Mouse (Mus musculus) layer of hippocampus, adult 18-20 months (tissue): ENCODE measurements at regions not wholly inside any gene's neighbourhood (a gene's known extent, or its start where the extent isn't known, plus 50 kb on each side); places are given as distances from the start of the nearest gene placed in this dataset.

Source experiments
- DNase-seq, 2 experiments: peaks; one replicate each; pipeline ENCODE4 v3.0.0; 2022; ENCODE audit warnings: low spot score in 2 of 2

DNA sequence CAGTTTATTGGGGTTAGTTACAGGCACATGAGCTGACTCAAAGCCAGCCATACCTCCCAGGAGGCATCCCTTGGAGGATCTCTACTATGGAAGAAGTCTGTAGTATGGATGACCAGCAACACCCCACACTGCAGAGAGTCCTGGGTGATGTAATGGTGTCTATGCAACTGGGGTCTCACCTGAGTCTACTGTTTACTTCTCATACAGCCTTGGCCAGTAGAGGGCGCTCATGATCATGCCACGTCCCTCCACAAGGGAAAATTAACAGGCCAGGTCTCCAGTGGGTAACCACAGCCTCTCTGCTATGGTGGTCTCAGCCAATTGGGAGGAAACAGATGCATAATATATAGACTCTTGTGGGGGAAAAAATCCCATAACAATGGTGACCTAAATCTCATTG, 111.7 kb downstream of the Cdh26 start:
- DNase-seq = peak in 1 of 2 experiments; percentile 67

DNA sequence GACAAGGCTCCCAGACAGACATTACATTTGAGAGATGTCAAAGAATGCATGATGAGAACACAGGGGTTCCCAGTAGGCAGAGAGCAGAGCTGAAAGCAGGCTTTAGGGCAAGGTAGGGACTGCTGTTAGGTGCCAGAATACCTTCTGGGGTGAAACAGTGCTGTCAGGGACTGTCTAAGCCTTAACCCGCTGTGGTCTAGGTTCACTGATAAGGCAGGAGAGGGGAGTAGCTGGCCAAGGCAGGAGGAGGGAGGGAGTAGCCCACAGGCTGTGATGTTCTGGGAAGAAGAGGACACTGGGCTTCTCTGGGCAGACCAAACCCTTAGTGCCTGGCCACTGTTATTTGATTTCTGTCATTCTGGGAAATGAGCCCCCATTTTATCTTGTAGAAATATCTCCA, 114.1 kb downstream of the Cdh26 start:
- DNase-seq = no peak

DNA sequence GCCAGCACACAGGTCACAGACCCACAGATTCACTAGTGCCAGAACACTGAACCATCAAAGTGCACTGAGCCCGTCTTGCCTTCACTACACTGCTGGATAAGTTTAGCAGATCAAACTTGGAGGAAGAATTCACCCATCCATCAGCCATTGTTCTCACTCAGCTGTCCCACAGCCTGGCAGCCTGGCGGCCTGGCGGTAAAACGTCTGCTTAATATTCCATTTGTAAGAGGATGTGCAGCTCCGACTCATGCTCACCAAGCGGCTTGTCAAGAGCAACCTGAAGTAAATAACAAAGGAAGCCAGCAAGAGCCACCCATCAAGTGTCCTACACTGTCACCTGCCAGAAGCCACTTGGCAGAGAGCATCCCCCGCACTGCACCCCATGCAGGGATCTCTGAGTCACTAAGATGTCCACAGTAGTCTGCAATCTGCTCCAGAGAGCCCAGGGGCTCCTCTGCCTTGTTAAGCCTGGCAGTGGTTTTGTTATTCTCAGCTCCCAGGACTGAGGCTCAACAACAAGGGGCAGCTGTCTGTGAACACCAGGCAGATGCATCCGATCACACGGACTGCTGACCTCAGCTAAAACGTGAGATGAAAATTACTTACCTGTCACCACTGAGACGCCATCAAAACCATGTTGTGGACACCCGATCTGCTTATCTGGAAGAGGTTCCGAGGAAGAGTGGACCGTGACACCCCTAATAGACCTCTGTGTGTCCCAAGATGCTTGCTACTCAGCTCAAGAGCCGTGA, 115.4 kb downstream of the Cdh26 start:
- DNase-seq = no peak

DNA sequence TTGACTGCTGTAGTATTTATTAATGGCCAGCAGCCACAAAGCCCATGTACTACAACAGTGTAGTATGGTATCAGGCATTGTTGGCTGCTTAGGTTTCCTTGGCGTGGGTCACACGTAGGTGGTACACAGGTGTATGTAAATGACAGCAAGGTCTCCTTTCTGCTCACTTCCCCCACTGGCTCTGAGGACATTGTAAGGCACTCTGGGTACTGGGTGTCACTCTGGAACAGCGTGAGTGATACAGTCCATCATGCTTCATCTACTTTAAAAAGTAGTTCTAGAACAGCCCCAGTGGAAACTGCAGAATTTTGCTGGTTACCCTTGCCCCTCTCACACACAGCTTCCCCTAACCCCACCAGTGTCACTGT, 116.0 kb downstream of the Cdh26 start:
- no peak for DNase-seq

DNA sequence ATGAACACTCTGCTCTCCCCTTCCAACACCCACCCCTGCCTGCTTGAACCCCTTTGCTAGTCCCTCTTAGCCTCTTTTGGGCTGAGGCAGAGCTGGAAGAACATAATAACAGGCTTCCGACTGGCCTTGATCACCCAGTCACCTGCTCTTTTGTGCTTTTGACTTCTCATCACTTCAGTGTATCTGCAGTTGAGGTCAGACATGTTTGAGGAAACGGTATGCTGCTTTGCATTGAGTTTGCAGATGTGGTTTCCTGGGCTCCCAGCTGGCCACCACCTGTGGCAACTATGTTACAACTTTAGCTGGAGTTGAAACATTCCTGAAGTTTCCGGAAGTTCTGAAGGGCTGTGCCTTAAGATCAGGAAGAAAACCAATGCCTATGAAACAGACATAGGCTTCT, 116.6 kb downstream of the Cdh26 start:
- no peak for DNase-seq

DNA sequence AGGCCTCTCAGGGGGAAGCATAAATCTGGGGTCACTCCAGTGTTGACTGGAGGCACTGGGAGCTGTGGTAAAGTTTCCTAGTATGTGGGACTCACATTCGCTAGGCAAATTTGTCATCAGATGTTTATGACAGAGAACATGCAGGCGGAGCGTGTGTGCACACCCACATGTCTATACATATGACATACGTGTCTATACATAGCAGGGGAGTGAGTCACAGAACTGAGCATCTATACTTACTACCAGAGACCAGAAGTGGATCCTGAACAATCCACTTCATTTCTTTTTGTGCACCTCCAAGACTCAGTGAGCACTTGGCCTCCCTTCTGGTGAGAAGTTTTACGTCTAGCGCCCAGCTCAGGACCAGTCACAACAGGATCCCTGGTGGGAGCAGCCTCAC, 118.6 kb downstream of the Cdh26 start:
- no peak for DNase-seq

DNA sequence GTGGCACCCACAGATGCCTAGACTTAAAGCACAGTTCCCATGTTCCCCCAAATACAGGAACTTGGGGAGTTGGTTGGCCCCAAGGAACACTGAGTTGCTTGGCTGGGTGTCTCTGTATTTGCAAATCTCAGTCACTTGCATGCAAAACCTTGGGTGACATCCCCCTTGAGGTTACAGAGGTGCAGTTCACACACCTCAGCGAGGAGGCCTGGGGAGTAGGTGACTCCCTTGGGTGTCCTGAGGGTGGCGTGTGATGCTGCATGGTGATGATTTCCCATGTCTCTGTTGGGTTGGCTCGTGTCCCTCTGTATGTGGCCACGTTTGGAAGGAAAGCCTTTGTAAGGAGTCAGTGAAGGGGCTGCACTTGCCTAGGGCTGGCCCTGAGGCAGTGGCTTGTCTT, 123.4 kb downstream of the Cdh26 start:
- DNase-seq = no peak

DNA sequence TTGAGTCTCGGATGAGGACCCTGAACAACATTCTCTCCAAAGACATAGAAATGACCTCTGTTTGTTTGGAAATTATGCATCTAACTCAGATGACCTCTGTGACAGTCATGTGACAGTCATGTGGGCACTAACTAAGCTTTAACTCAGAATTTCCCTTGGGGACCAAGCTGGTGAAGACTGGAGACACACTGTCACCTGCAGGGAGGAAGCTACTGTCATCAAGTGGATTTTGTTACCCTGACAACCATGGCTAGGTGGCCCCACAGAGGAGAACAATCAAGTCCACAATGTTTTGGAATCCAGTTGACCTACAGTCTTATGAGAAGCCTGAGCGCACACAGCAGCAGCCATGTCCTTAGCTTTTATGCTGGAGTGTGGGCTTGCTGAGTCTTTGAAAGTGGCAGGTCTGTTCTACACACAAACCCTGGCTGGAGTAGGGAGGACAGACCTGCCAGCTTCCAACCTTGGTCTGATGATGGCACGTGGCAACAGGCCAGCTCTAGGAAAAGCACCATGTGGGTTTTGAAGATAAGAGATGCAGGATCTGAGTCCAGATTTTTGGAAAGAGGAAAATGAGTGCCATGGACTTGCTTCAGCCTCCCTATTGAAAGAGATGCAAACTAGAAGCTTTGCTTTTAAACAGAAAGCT, 125.5 kb downstream of the Cdh26 start:
- no peak for DNase-seq

DNA sequence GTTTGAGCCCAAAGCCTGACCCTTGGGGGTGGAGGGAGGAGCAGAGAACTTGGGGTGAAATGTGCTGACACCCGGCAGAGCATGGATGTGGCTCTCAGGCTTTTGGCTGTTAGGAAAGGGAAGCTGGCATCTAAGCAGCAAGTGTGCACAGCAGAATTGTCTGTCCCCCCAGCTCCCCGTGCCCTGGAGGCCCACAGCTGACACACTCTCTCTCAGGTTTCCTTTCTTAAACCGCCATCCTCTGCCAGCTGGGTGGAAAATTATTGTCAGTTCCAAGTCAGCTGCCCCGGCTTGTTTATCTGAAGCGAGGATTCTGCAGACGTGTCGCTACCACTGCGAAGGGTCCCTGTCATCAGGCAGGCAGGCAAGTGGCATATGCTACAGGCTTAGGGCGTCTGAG, 127.6 kb downstream of the Cdh26 start:
- DNase-seq = no peak

DNA sequence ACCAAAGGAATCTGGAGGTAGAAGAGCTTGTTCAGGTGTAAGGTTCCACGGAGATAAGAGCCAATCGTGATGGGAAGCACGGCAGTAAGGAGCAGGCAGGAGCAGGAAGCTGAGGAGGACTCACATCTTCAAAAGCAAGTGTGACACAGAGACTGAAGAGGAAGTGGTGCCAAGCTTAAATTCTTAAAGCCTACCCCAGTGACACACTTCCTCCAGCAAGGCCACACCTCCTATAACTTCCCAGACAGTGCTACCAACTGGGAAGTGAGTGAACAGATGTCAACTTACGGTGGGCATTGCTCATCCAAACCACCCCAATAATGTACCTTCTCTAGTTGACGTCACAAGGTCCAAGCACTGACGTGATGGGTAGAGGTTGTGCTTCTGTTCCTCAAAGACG, 133.0 kb downstream of the Cdh26 start:
- DNase-seq = no peak

DNA sequence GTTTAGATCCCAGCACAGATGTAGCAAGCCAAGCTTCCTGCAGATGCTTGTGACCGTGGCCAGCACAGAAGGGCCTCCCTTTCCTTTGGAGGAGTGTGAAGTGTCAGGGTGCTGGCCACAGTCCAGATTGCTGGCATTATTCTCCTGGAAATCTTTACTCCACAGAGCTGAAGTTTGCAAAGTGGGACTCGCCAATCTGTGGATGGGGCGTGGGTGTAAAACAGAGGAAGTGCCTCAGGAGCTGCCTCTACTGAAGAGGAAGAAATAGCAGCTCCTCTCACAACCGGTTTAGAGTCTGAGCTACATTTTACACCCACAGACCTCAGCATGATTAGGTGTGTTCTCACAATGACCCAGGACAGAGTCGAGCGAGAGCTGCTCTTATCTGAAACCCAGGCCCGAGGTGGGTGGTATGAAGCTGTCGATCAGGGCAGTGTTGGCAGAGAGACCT, 135.1 kb downstream of the Cdh26 start:
- DNase-seq = peak; percentile 40 to 69

DNA sequence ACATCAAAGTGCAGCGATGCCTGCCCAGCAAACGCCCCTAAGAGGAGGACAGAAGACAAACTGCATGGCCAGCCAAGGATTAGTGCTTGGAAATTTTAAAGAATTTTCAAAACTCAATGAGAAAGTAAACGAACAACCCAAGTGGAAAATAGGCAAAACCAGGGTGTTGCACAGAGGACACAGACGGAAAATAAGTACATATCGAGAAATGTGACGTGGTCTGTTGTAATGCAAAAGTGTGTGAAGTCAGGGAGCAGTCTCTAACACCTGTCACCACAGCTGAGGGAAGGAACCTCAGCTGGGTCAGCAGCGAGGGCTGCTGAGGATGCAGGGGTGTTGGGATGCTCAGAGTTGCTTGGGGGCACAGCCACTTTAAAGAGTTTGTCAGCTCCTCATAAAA, 137.2 kb downstream of the Cdh26 start:
- DNase-seq = no peak

DNA sequence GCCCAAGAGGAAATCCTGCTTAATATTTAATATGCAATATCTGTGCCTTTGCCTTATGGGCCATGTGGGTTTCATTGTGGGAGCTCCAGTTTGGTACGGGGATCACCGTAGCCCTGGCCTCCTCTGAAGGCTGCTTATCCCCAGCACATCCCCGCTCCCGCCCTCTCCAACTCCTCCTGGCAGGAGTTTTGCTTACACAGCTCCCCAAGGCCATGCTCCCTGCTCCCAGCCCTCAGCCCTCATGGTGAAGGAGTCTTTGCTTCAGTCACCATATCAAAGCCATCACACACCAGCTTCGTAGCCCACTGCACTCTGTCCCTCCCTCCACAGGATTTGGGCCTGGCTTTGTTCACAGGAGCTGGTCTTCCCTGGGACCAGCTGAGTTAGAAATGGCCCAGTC, 142.0 kb downstream of the Cdh26 start:
- DNase-seq = no peak

DNA sequence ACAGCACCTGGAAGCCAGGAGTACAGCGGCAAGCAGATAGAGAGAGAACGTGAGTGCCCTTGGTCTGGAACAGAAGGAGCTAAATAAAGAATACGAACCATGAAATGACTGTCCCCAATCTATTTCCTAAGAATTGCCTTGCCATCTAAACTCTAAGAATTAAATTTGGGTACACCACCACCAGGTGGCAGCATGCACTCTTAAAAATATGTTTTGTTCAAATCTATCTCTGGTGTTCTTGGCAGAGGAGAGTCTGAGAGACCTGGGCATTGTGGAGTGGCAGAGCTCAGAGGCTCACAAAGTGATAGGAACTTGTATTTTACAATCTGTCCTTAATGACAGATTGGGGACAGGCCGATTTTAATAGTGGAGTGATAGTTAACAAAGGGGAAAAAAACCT, 144.5 kb downstream of the Cdh26 start:
- peak; percentile 63 to 90 for DNase-seq

DNA sequence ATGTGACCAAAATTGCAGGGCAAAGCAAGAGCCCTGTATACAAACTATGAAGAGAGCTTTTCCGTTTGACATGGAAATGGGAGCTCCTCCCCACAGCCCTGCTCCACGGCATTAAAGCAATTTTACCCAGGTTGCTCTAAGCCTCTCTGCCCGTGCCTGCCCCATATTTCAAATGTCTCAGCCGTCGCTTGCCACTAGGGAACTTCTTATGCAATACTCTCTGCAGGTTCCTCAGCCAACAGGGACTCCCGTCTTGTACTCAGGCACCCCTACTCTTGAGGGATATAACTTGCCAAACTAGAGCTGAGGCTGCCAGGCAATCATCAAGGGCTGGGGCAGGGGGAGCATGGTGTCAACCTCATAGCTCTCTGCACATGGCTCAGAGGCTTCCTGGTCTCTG, 145.1 kb downstream of the Cdh26 start:
- DNase-seq = no peak

DNA sequence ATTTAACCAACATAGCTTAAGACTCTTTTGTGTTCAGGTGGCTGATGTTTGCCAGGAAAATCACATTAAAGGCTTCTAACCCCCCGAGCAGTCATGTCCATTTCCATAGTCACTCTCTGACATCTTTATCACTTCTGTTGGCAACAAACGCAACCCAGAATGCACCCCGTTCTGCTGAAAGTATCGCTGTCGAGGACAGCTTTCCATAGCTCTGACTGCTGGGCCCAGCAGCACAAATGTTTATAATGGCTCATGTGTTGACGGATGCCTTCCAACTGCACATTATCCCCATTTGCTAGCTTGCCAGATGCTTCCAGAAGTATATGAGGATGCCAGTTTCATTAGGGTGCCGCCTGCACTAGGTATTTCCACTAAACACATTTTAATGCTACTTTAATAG, 145.7 kb downstream of the Cdh26 start:
- no peak for DNase-seq

DNA sequence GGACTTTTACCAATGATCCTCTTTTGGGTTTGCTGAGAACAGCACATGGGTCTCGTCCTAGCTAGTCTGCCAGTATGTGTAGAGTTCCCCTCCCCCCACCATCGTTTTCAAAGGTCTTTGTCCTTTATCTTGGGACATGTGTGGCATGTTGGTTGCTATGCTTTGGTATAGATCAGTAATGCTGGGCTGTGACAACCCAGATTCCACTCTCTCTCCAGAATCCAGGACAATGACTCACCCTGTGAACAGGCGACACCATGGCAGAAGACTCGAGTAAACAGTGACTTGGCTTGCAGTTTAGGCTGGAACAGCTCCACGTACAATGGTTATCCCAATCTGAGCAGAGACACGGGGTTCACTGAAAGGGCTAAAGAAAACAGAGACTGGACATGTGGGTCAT, 149.2 kb downstream of the Cdh26 start:
- no peak for DNase-seq

DNA sequence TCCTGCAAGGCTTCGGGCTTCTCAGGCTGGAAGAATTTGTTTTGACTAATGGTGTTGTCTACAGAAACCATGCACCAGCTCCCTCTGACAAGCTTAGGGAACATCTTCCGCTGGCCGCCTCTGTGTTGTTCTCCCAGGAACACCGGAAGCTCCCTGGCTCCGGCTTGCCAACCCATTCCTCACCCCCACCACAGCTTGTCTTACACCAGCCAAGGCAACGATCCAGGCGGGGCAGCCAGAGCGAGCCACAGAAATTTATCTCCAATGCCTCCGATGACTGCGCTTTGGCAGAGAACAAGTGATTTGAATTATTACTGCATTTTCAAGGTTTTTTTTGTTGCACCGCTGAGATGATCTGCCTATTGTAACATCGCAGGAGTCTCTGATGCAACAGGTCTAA, 151.0 kb downstream of the Cdh26 start:
- DNase-seq = peak in 1 of 2 experiments; percentile 25

DNA sequence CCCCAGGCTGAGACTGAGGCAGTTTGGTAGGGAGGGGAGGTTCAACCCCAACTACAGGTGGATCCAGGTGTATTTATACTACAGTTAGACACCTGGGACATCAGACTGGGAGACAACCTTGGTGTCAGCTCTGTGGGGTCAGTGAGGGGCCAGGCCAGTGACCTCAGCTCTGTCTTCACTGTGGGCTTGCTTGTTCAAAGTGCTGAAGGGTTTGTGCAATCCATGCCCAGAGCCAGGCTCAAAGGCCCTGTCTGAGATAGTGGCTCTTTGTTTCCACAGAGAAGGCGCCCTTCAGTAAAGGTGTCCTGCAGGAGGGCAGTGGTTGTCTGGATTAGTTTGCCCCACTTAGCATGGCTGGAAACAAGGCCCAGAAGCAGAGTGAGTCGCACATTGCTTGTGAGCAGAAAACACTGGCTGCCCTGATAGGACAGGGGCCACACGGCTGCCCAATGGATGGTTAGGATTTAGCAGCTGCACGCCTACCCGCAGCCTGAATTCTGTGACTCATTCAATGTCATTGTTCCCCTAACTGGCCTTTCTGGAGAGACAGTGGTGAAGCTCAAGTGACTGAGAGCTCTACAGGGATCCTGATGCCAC, 154.7 kb downstream of the Cdh26 start:
- DNase-seq = no peak

DNA sequence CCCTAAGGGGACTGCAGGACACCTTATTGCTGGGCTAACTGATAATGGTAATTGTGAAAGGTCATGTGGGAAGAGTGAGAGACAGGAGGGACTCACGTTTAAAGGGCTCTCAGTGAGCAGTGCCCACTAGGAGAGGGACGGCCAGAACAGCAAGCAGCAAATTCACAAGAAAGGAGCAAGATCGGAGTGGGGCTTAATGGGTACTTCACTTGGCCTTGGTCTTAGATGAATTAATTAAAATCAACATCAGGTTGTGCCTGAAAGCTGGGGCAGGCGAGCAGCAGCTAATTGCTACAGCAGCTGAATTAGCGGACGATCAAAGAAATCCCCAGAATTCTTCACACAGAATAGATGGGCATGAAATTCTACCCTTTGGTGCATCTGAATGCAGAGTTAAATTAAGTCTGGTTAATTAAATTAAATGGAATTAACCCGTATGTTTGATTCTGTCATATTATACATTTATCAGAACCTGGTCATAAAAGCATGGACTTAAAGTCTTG, 156.9 kb downstream of the Cdh26 start:
- DNase-seq = no peak

DNA sequence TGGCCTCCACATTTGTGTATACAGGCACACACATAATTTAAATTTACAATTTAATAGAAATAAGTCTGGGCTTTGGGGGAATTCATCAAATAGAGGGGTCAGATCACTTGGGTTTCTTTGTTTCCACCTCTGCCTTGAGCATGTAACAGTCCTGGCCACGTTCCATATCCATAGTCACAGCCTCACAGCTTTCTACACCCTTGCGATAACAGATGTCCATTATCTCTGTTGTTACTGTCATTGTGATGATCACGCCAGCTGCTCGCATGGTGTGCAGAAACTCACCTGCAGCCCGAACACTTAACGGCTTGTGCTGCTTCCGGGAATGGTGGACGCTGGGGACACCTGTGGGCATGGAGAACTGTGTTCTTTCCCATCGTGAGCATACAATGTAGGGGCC, 163.4 kb downstream of the Cdh26 start:
- DNase-seq = no peak

DNA sequence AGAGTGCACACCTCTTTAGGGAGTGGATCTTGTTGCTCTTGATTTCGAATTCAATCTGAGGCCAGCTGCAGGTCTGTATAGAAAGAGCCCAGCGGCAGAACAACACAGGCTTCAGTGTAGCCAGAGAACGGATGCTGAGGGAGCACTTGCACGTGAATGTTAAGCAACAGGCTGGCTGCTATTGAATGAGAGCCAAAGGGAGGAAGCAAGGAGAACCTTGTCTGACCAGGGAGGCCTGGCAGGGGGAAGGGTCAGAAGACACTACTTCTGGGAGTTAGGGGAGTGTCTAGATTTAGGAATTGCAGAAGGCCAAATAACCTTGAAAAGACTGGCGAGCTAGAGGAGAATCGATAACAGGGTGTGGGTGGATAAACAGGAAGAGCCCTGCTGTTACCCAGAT, 163.8 kb downstream of the Cdh26 start:
- DNase-seq = no peak
